Mouse (Mus musculus) liver, adult 2 months (tissue): Measurements from ENCODE around the gene Sgf29.

Experiments used
- CTCF ChIP-seq: fragments of 200-500 bp; IDR thresholded peaks from 2 replicates; pipeline ENCODE4 v1.5.1; 2011; ENCODE audit warnings: low read depth, low read length, control low read depth
- POLR2A ChIP-seq: fragments of 200-500 bp; IDR thresholded peaks from 2 replicates; pipeline ENCODE4 v1.6.1; 2011; ENCODE audit warnings: low read length, control low read depth; ENCODE audit not compliant: insufficient read depth; ENCODE audit errors: extremely low read depth

DNA sequence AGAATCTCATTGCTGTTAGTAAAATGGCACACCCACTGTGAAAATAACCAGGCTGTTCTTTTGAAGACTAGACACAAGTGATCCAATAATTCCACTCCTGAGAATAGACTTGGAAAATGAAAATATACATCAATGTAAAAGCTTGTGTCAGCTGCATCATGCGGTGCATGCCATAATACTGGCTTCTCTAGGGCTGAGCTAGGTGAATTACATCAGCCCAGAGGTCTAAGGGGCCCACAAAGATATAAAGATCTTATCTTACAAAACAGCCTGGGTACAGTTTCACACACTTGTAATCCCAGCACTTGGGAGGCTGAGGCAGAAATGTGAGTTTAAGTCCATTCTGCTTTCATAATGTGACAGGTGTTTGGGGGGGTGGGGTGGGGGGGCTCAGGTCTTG is 8.4 kb downstream of the Sgf29 start:
- no peak for TF ChIP-seq CTCF
- TF ChIP-seq POLR2A, result no peak
